Mouse (Mus musculus) hindbrain, embryonic 14.5 days (tissue): Measurements from ENCODE around the gene Mknk2. TPM values are rescaled to one million over a fixed set of nuclear protein-coding genes. Genes with fewer than 3 reads are reported as not detected.
A peak's percentile ranks its signal among the peaks of the same experiment; 100 is the strongest.

Source experiments
- ATAC-seq: fragments of 200-750 bp; cut with Nextera tagmentation; 2 replicates; pipeline ENCODE4 v1.8.0; 2017; ENCODE audit warnings: moderate number of reproducible peaks, mild to moderate bottlenecking, moderate TSS enrichment, moderate library complexity; ENCODE audit not compliant: low FRiP score
- DNase-seq: peaks from one replicate; pipeline ENCODE4 v3.0.0-alpha.2; 2015; ENCODE audit warnings: low spot score
- H3K27ac ChIP-seq: fragments of 300-500 bp; sonication (generic); 2 replicates; pipeline ENCODE4 v1.5.1; 2014; ENCODE audit warnings: mild to moderate bottlenecking, moderate library complexity
- H3K27me3 ChIP-seq: fragments of 300-500 bp; sonication (generic); 2 replicates; pipeline ENCODE4 v1.6.1; 2014; ENCODE audit warnings: mild to moderate bottlenecking, low read length, mixed read lengths; ENCODE audit not compliant: control insufficient read depth, insufficient read depth
- H3K36me3 ChIP-seq: fragments of 300-500 bp; sonication (generic); replicated peaks from 2 replicates; pipeline ENCODE4 v1.6.1; 2014; ENCODE audit not compliant: control insufficient read depth, insufficient read depth
- H3K4me1 ChIP-seq: fragments of 300-500 bp; sonication (generic); replicated peaks from 2 replicates; pipeline ENCODE4 v1.6.1; 2014; ENCODE audit warnings: antibody characterized with exemption, low read length, mixed read lengths; ENCODE audit not compliant: control insufficient read depth, insufficient read depth
- H3K4me2 ChIP-seq: fragments of 300-500 bp; sonication (generic); replicated peaks from 2 replicates; pipeline ENCODE4 v1.6.1; 2014; ENCODE audit warnings: mild to moderate bottlenecking, moderate library complexity
- H3K4me3 ChIP-seq: fragments of 300-500 bp; sonication (generic); replicated peaks from 2 replicates; pipeline ENCODE4 v1.5.1; 2014; ENCODE audit warnings: mild to moderate bottlenecking, low read length
- H3K9ac ChIP-seq: fragments of 300-500 bp; sonication (generic); 2 replicates; pipeline ENCODE4 v1.6.1; 2014
- H3K9me3 ChIP-seq: fragments of 300-500 bp; sonication (generic); 2 replicates; pipeline ENCODE4 v1.6.1; 2016; ENCODE audit warnings: low read length; ENCODE audit not compliant: control insufficient read depth
- WGBS: fragments of 180-500 bp; shearing (Covaris S2); extraction: QIAGEN DNeasy Blood & Tissue Kit; methylation state at CpG from one replicate; pipeline ENCODE4 v1.1.7; 2014; 5-methylcytosine and 5-hydroxymethylcytosine counted together
- polyA plus RNA-seq: library from polyadenylated mRNA; unstranded; fragments of >200 nt; fragmentation: Nextera tagmentation; extraction: Ambion mirVana; gene quantifications from 2 replicates; pipeline ENCODE4 v1.2.1, GENCODE M21; 2014

Mknk2 gene
- polyA plus RNA-seq, 1 experiment from 2014 or later: 53.8 TPM

- H3K4me2 ChIP-seq: no peak overlapping the region
- no peak overlapping the region for H3K27ac ChIP-seq
- H3K4me3 ChIP-seq: no peak overlapping the region
- H3K27me3 ChIP-seq: no peaks in the 10 kb centered on the region
- no peaks in the 10 kb centered on the region for H3K9me3 ChIP-seq
- no peak for DNase-seq
- no peak overlapping the region for H3K9ac ChIP-seq
- 95% methylated on average over 10 of the region's 10 CpGs for WGBS
- H3K4me1 ChIP-seq: no peaks in the 10 kb centered on the region
- no peak for ATAC-seq
- H3K36me3 ChIP-seq: peaks cover 65% of the 10 kb centered on the region
Measured at GRCm38 (mm10) chr10:80646936-80647335, 31.0 kb downstream of the Mknk2 start.

DNA sequence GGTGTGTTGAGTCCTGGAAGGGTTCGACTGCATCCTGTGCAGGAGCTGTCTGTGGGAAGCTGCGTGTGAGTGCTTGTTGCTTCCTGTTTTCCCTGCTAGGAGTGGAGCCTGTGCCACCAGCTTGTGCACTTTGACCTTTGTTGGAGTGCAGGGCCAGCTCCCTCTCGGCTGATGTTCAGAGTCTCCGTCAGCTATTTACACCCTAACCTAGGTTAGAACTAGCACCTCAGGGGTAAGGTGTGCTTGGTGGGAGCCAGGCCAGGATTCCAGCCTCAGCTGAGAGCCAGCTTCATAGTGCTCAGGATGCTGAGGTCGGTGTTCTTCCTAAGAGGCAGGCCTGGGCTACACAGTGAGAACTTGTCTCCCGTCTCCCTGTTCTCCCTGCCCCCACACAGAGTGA is 42.6 kb downstream of the Mknk2 start:
- Histone ChIP-seq H3K36me3 (peaks cover 64% of the 10 kb centered on the region), H3K9ac (no peak overlapping the region), H3K4me2 (no peak overlapping the region), H3K4me1 (no peaks in the 10 kb centered on the region), H3K27ac (no peak overlapping the region), H3K27me3 (no peaks in the 10 kb centered on the region), H3K4me3 (no peak overlapping the region), H3K9me3 (no peaks in the 10 kb centered on the region)
- DNase-seq: no peak
- no peak for ATAC-seq
- 90% methylated on average over 6 of the region's 6 CpGs for WGBS

- H3K4me1 ChIP-seq: peaks cover 13% of the 10 kb centered on the region
- no peak overlapping the region for H3K9ac ChIP-seq
- no peak for DNase-seq
- no peaks in the 10 kb centered on the region for H3K27me3 ChIP-seq
- no peak overlapping the region for H3K27ac ChIP-seq
- H3K36me3 ChIP-seq: peaks cover 2% of the 10 kb centered on the region; the same call in 1 of the 2 replicates
- H3K4me2 ChIP-seq: no peak overlapping the region
- ATAC-seq: no peak
- WGBS: 79% methylated on average over 9 of the region's 9 CpGs
- no peak overlapping the region for H3K4me3 ChIP-seq
- H3K9me3 ChIP-seq: no peaks in the 10 kb centered on the region
Measured at GRCm38 (mm10) chr10:80628925-80629324, 49.0 kb downstream of the Mknk2 start.

- ATAC-seq: no peak
- Histone ChIP-seq H3K9me3 (no peaks in the 10 kb centered on the region), H3K4me3 (no peak overlapping the region), H3K27me3 (no peaks in the 10 kb centered on the region), H3K4me2 (no peak overlapping the region), H3K36me3 (no peaks in the 10 kb centered on the region), H3K9ac (no peak overlapping the region), H3K27ac (no peak overlapping the region), H3K4me1 (peaks cover 22% of the 10 kb centered on the region)
- no peak for DNase-seq
- WGBS: 45% methylated on average over 2 of the region's 2 CpGs
Measured at GRCm38 (mm10) chr10:80627685-80628084, 50.2 kb downstream of the Mknk2 start.

DNA sequence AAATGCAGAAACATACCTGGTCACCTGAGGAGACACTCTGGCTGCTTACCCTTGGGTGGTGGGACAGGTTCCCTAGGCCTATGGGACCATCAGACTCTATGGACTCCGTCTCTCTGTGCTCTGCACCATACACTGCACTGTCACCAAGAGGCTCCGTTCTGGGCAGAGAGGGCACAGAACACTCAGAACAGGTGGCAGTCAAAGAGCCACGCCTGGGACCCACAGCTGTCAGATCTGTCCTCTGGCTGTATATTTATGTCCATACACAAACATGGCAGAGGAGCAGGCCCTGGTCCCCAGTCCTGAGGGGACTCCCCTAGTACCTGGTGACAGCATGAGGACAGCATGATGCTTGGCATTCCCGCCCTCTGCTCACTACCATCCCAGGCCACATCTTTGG is 52.1 kb downstream of the Mknk2 start:
- H3K4me3 ChIP-seq: no peak overlapping the region
- no peaks in the 10 kb centered on the region for H3K27me3 ChIP-seq
- 90% methylated on average over 4 of the region's 4 CpGs for WGBS
- DNase-seq: no peak
- peaks cover 30% of the 10 kb centered on the region for H3K4me1 ChIP-seq
- no peaks in the 10 kb centered on the region for H3K9me3 ChIP-seq
- H3K4me2 ChIP-seq: no peak overlapping the region
- H3K36me3 ChIP-seq: no peaks in the 10 kb centered on the region
- H3K27ac ChIP-seq: no peak overlapping the region
- ATAC-seq: no peak
- H3K9ac ChIP-seq: no peak overlapping the region

- H3K4me3 ChIP-seq: peak overlapping the region; percentile 87
- H3K36me3 ChIP-seq: no peaks in the 10 kb centered on the region
- no peaks in the 10 kb centered on the region for H3K27me3 ChIP-seq
- no peak for DNase-seq
- peak overlapping the region; percentile 94 for H3K27ac ChIP-seq
- WGBS: 17% methylated on average over 15 of the region's 15 CpGs
- H3K4me1 ChIP-seq: peaks cover 30% of the 10 kb centered on the region
- peak overlapping the region; percentile 99 for H3K4me2 ChIP-seq
- H3K9ac ChIP-seq: peak overlapping the region; percentile 89
- no peaks in the 10 kb centered on the region for H3K9me3 ChIP-seq
- no peak for ATAC-seq
Measured at GRCm38 (mm10) chr10:80623457-80624191, 54.3 kb downstream of the Mknk2 start.

- H3K27ac ChIP-seq: peak within 1 kb of the TSS; percentile 94
- H3K27me3 ChIP-seq: no peaks in the 10 kb centered on the region
- peaks cover 30% of the 10 kb centered on the region for H3K4me1 ChIP-seq
- H3K36me3 ChIP-seq: no peaks in the 10 kb centered on the region
- H3K9me3 ChIP-seq: no peaks in the 10 kb centered on the region
- ATAC-seq (peak; percentile 1; the same call in 1 of the 2 replicates), DNase-seq (no peak)
- peak within 1 kb of the TSS; percentile 87 for H3K4me3 ChIP-seq
- peak within 1 kb of the TSS; percentile 89 for H3K9ac ChIP-seq
- WGBS: under 1% methylated on average over 72 of the region's 85 CpGs
- peak within 1 kb of the TSS; percentile 99 for H3K4me2 ChIP-seq
Measured at GRCm38 (mm10) chr10:80622661-80623456, 55.1 kb downstream of the Mknk2 start, which contains the start of gene Csnk1g2. Gene Csnk1g2, plus strand, starts transcription at chr10:80622838.

DNA sequence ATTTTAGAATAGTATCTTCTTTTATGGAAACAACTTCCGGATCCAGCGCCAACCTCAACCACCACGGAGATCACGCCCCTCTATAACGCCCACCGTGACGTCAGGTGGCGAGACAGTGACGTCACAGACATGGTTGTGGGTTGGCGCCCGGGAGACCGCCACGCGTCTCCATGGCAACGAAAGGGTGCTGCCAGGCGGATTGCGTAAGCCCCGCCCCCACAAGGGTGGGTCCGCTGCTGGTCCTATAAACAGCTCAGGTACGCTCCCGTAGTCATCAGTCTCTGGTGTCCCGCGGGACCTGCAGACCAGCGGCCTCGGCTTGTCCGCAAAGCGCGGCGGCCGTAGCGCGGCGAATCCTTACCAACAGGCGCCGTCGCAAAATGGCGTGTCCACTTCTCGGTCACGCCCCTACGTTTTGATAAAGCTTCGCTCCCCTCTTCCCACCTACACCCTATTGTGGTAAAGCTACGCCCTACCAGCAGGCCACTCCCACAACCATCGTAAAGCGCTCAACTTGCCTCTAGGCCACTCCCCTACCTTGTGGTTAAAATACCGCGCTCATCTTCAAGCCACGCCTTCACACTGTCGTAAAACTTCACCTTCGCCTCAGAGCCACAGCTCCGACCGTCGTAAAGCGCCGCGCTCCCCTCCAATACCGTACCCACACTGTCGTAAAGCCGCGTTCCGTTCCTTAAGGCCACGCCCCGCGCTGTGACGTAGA is 55.8 kb downstream of the Mknk2 start:
- peak; percentile 96 for ATAC-seq
- H3K36me3 ChIP-seq: no peaks in the 10 kb centered on the region
- H3K27ac ChIP-seq: peak overlapping the region; percentile 94
- H3K9ac ChIP-seq: peak overlapping the region; percentile 89
- under 1% methylated on average over 64 of the region's 64 CpGs for WGBS
- peak overlapping the region; percentile 87 for H3K4me3 ChIP-seq
- H3K4me1 ChIP-seq: peaks cover 30% of the 10 kb centered on the region
- H3K27me3 ChIP-seq: no peaks in the 10 kb centered on the region
- H3K9me3 ChIP-seq: no peaks in the 10 kb centered on the region
- peak; percentile 100 for DNase-seq
- peak overlapping the region; percentile 77 for H3K4me2 ChIP-seq

DNA sequence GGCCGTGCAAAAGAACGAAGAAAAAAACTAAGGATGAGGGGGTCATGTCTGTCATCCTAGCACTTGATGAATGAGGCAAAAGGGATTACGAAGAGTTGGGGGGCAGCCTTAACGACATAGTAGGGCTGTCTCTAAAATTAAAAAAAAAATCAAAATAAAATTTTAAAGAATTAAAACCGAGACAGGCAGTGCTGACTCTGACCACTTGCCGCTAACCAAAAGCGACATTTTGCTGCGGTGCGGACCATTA is 56.3 kb downstream of the Mknk2 start:
- Histone ChIP-seq H3K4me3 (peak overlapping the region; percentile 87), H3K36me3 (no peaks in the 10 kb centered on the region), H3K4me1 (peaks cover 30% of the 10 kb centered on the region), H3K27ac (peak overlapping the region; percentile 94), H3K4me2 (peak overlapping the region; percentile 77), H3K9me3 (no peaks in the 10 kb centered on the region), H3K9ac (peak overlapping the region; percentile 89), H3K27me3 (no peaks in the 10 kb centered on the region)
- ATAC-seq (no peak), DNase-seq (peak; percentile 36)
- 2% methylated on average over 9 of the region's 9 CpGs for WGBS
